Mouse (Mus musculus): ENCODE results near the gene Whrn.

GRCm38 (mm10) chr4:63494401-63494966 lies 1.3 kb downstream of the Whrn start:
- no peak for TF ChIP-seq CTCF (IDR thresholded peaks at IDR 0.05; ENCODE audit: extremely low read depth, insufficient read depth, insufficient read length, insufficient replicate concordance)
- TF ChIP-seq POLR2A (IDR thresholded peaks at IDR 0.05; ENCODE audit: low read depth, low read length): no peak

Data from spleen, adult 2 months (tissue).